Mouse (Mus musculus): ENCODE measurements around the gene Sema6d.

Gene Sema6d

DNA sequence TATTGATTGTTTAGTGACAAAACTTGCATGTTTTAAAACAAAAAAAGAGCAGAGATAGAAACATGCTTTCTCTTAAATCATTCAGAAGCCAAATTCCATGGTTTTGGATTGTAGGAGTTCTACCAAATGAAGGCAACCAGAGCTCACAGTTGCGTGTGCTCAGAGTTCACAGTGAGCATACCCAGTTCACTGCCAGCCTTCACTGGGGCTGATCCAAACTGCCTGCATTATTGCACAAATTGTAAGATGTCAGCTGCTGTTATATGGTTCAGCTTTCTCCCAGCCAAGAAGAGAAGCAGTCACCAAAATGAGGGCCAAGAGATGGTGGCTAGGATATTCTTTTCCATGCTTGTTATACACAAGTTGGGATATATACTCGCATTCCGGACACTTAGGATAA, 443.1 kb downstream of the Sema6d start:
- peak; percentile 5 for DNase-seq (ENCODE audit: extremely low read depth, low read depth, low spot score)

DNA sequence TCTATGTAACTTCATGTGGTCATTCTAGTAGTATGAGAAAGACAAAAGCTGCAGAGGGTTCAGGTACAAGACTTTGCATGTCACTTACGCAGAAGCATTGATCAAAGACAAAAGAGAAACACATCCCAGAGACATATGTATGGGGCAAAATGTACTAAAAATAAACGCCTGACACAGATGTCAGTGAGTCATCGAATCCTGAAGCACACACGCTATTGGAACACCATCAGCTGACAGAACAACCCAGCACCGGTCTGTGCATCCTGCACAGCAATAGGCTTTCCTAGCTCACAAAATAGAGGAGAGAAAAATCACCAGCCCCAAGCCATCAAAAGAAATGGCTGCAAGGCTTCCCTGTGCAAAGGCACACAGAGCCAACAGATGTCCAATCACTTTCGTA, 443.8 kb downstream of the Sema6d start:
- no peak for DNase-seq (ENCODE audit: extremely low read depth, low read depth, low spot score)

DNA sequence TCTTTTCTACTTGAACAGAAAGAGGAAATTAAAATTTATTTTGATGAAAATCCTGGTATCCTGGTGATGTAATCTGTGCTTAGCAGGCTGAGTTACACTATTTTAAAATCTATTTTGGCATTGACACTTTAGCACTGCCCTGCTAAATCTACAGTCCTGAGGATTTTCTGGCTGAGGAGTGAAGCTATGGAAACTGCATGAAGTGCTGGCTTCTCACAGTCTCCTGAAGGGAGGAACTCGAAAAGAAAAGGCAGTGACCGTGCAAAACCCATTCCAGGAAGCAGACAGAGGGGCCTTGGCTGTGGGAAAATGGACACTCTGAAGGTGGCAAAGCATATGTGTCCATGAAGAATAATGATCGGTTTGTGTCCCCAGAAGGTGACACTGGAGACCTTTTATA, 460.5 kb downstream of the Sema6d start:
- no peak for DNase-seq (ENCODE audit: extremely low read depth, low read depth, low spot score)

DNA sequence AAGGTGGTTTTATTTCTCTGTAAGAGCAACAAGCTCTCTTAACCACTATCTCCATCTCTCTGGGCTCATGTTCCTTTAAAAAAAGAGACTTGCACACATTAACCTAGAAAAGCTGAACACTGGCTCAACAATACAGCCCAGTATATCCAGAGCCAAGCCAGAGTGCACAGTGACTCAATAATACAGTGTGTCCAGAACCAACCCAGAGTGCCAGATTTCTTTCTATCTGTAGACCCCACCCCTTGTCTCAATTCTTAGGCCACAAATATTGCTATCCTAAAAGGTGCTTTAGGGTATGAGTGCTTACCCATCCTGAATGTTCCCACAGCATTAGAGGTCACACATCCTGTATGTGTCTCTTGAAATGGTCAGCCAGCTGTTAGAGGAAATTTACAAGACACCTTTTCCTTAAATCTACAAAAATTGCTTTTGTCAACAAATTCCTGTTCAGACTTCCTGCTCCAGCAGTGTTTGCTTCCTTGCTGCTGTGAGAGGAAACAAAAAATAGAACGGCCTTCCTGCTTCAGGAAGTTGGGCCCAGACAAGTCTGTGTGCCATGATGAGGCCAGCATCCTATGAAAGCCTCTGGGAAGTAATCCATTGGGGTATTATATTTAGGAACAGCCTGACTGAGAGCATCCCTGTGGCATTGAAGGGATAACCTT, 465.1 kb downstream of the Sema6d start:
- DNase-seq (ENCODE audit: extremely low read depth, low read depth, low spot score), result no peak

DNA sequence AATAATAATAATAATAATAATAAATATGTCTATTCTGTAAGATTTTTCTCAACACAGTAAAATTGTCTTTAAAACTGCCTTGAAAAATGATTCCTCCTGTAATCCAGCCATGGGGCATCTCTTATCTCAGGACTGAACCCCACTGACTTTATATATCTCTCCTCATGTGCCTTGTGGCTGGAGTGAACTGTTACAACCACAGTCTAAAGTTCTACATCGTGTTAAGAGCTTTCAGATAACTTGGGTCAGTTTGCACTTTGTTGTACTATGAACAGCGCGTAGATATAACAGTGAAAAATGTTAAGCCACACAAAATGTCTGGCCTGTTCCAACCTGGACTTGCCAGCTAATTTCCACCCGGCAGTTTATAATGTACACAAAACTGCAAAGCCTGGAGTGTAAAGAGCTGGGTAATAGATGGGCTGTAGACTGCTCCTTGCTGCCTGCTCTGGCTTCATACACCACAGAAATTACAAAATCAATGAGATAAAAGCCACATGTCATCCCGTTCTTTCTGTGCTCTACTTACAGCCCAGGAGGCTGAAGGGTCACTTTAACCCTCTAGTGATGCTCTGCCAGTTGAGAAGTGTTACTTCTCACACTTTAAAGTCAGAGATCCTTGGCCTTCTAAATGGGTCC, 467.2 kb downstream of the Sema6d start:
- DNase-seq (ENCODE audit: extremely low read depth, low read depth, low spot score), result no peak

DNA sequence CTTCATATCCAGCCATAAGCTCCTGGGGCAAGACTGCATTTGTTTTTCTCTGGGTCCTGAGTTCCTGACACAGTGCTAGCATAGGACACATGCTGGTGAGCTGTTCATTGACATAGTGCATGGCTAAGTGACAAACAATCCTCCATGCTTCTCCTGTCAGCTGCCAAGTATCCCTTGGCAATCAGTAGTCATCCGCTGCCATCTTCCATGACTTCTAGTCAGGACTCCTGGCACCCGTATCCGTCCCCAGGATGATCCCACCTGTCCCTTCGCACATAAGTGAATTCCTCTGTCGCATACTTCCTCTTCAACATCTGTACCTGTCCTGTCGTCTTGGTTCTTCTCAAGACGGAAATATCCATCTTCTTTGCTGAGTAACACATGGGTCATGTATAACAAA, 468.3 kb downstream of the Sema6d start:
- no peak for DNase-seq (ENCODE audit: extremely low read depth, low read depth, low spot score)

DNA sequence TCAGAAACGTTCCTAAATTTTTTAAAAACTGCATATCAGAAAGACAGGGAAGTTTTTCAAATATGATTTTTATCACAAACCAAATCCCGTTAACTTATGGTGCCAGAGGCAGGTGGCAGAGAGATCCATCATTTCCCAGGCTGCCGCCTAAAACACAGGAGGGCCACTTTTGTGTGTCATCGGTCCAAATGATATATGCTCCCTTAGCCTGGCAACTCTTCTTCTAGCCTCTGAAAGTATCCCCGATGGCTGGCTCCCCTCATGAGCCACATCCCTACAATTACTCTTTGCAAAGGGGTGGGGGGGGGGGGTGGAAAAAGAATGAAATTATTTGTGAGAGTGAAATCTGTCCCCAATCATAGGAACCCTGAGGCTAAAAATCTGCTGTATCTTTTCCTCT, 471.9 kb downstream of the Sema6d start:
- DNase-seq (ENCODE audit: extremely low read depth, low read depth, low spot score), result no peak

DNA sequence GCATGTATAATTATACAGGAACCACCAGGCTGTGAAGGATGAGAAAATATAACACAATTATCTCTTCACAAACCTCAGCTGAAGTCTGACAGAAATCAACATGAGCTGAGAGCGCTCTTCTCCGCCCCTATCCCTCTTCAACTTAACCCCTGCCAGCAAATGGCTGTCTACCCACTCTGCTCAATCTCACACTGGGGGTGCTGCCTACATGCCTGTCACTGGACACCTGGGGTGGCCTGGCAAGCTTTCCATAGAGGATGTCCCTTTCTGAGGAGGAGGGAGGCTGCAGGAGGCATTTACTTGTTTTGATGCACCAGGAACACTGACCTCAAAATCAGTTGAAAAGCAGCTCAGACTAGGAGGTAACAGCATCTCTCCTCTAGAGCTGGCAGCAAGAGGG, 472.3 kb downstream of the Sema6d start:
- no peak for DNase-seq (ENCODE audit: extremely low read depth, low read depth, low spot score)

DNA sequence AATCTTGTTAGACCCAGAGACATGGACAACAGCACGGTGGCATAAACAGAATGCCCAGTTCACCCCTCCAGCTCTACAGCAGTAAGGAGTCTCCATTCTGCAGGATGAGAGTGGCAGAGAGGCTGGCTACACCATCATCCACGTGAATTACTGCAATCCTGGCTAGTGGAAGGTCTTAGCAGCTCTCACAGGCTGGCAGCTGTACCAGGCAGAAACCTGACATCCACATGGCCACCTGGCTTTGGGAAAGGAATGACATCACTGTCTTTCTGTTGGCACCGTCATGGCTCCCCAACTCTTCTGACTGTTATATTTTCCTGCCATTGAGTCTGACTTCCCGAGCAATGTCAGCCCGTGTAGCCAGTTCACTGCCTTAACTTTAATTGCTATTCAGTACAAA, 474.0 kb downstream of the Sema6d start:
- DNase-seq (ENCODE audit: extremely low read depth, low read depth, low spot score), result no peak

DNA sequence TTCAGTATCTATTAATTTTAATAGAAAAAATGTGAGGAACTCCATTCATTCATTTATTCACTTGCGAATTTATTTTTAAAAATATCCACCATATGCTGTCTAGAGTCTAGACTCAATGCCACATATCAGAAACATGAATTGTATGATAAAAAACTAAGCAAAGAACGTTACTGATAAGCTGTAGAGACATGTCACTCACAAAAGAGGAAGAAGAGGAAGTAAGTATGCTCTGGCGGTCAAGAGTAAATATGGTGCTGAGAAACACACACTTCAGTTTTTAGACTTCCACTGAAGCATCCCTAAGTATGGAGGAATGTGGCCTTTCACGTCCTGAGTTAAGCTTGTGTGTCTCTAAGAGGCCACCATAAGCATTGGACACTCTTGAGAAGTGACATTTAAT, 484.0 kb downstream of the Sema6d start:
- no peak for DNase-seq (ENCODE audit: extremely low read depth, low read depth, low spot score)

DNA sequence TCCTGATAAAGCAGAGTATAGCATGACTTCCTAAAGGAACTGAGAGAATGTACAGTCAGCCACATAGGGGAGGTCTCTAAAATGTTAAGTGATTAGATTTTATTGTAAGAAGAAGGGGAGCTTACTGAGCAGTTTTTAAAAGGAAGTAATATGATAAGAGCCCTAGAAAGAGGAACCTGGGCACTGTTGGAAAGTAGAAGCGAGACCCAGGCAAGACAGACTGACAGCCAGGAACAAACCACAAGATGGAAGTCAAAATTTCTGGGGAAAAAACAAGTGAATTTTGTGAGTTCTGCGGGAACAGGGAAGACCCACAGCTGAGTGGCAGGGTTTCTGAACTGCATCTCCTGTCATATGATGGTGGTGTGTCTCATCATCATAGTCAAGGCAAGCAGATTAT, 486.3 kb downstream of the Sema6d start:
- DNase-seq (ENCODE audit: extremely low read depth, low read depth, low spot score), result no peak

DNA sequence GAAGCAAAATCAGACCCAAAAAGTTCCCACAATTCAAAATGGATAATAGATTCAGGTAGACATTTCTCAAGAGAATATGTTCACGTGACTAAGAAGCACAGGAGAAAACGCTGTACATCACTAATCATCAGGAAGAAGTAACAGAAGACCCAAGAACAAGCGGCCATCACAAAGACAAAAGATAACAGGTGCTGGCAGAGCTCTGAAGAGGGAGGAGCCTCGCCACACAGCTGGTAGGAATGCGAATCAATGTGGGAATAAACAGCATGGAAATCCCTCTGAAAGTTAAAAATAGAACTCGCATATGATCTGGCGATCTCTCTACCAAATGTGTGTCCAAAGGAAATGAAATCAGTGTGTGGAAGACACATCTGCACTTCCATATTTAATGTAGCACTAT, 493.8 kb downstream of the Sema6d start:
- DNase-seq (ENCODE audit: extremely low read depth, low read depth, low spot score), result no peak

DNA sequence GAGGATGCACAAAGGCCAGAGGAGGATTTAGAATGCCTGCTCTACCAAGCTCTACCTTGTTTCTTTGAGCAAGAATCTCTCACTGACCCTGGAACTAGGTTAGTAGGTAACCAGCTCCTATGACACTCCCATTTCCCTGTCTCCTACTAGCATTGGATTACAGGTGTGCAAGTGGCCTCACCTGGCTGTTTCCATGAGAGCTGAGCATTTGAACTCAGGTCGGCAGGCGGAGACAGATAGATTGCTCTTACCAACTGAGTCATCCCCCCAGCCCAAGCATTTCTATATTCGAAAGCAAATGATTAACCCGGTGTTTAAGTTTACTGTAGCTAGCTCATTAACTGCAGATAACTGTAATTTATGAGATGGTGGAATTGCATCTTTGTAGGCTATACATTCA, 503.0 kb downstream of the Sema6d start:
- no peak for DNase-seq (ENCODE audit: extremely low read depth, low read depth, low spot score)

DNA sequence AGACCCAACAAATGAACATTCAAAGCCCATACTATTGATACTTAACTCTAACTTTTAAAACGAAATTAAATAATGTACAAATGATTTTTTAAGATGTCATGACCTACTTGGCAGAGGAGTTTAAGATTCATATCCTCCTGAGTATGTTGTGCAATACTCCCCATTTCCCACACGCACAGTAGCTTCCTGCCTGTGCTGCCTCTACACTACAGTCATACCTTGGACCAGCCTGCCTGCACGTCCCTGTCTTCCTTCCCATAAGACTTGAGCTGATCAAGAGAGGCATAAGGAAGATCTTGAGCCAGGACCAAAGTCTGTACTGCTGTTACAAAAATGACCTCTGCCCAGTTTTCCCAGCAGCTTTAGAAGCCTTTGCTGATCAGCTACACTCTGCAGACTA, 509.2 kb downstream of the Sema6d start:
- DNase-seq (ENCODE audit: extremely low read depth, low read depth, low spot score), result peak; percentile 11

DNA sequence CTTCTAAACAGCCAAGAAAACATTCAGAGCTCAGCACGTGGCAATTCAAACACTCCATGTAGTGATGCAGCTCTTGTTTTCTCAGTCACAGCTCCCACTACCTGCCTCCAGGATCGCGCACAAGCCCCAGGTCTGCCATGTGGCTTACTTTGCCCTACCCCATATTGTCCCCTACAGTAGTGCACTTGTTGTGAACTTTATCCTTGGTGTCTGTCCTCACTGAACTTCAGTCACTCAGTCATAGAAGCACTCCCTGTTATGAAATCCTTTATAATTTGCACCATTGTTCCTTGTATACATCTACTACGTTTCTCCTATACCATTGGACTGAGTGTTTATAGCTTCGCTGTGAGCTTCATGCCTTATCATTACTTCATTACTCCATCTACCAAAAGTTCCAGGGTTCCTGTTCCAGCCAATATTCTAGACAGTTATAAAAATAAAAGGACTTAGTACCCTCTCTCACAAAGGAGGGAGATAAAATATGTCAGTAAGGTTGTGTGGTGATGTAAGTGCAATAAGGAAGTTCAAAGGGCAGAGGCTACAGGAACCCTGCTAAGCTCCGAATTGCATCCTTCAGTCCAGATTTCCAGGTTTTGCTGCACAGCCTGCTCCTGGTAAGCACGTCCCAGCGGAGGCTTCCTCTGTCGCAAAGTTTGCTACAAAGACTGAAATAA, 512.1 kb downstream of the Sema6d start:
- DNase-seq (ENCODE audit: extremely low read depth, low read depth, low spot score), result no peak

DNA sequence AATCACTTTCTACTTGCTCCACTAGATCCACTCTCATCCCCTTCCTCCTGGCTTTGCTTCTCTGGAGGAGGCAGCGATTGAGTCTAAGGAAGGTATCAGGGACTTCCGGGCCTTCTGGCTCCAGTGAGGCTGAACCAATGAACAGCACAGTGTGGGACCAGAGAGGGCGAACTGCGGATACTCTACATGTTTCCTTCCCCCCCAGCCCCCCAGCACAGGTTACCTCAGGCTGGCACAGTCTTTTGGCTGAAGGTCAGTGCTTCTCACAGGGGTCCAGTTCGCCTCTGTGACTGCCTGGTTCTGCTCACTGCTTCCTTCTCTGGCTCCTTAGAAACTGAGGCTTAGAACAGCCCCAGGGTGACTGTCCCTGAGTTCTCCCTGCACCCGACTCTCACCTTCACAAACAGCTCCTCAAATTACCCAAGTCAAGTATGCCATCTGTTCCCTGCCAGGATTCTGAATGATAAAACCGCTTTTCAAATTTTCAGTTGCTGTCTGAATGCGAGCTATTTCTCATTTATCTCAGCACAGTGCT, 512.7 kb downstream of the Sema6d start:
- no peak for DNase-seq (ENCODE audit: extremely low read depth, low read depth, low spot score)

DNA sequence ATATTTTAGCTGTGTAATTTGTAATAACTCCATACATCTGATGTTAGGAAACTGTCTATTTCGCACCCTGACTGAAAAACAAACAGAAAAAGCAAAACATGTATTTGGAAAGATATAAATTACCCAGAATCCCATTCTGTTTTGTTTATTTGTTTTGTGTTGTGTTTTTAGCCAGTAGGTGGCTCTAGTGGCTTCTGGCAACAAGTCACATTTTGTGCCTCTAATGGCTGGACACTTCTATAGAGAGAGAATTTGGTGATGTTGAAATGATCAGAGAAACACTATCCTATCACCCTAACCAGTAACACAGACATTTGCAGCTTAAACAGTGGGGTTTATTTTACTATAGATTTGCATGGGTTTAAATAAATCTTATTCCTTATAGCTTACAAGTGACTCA, 515.6 kb downstream of the Sema6d start:
- DNase-seq (ENCODE audit: extremely low read depth, low read depth, low spot score), result no peak

DNA sequence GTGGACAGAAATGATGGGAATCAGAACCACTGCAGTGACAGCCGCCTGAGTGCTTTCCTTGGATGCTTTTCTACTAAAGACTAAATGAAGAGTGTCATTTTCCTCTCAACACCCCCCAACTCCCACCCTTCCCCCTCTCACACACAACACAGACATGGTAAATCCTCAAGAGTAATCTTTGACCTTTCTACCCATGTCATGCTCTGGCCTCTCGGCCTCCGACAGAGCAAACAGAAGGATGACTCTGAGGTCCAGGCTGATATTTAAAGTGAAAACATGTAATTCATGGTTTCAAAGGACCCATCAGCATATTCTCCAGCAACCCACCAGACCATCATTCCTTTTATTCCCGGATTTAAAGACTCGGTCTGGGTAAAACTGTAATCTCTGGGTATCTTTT, 518.2 kb downstream of the Sema6d start:
- no peak for DNase-seq (ENCODE audit: extremely low read depth, low read depth, low spot score)

DNA sequence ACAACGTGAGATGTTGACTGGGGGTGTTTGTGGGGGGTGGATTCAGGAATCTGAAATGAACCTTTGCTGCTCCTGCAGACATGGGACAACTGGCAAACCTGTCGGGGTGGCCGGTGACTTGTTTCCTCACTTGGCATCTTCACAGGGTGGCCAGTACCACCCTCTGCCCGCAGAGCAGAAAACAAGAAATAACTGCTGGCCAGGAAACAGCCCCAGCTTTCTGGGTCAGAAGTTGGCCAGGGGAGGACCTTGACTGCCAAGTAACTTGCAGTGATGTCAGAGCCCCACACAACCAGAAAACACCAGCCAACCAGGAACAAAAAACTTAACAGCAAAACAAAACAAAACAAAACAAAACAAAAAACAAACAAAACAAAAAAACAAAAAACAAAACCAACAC, 518.8 kb downstream of the Sema6d start:
- no peak for DNase-seq (ENCODE audit: extremely low read depth, low read depth, low spot score)

DNA sequence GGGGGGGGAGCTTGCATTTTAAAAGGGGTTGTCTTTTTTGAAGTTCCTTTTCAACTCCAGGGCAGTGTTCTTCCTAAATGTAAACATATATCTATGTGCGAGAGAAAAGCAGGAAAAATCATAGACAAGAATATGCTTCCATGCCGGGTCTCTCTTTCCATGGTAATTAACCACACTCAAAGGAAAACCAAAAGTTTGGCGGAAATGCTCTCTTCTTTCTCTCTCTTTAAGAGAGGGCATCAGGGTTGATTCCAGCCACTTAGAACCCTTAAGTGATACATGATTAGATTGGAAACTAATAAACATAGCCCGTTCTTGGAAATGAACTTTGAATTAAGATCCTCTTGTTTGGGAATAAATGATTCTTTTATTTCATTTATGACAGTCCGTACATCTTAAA, 519.2 kb downstream of the Sema6d start:
- DNase-seq (ENCODE audit: extremely low read depth, low read depth, low spot score), result no peak

DNA sequence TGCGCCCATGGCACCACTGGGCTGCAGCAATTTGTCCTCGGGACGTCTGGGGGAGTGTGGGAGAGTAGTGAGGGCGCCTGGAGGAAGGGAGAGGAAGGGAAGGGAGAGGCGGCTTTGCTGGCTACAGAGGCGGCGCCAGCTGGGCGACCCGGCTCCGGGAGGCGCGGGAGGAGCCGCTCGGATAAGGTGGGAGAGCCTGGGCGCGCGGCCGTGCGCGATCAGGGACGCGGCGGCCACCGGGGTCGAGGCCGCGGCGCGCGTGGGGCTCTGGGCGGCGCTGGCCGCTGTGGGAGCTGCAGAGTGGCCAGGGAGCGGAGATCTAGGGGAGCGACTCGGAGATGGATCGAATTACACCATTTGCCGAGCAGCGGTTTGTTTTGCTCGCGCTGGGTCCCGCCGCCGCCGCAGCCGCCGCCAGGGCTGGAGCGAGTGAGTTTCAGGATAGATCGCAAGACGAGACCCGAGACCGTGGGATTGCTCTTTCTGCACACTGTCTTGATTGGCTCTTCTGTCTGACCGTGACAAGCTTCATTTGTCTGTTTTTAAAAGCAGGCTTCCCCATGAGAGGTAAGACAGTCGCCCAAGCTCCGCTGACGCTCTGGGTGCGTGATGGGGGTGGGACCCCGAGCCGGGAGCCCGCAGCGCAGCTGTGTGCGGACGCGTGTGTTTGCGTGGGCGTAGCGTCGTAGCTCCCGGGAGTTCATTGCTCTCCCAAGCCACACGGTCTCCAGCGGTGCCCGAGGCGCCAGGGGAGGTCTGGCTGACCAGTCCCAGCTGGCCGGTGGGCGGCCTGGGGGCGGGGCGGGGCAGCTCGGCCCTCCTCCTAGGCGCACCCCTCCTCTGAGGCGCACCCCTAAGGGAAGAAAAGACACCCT, 520.2 kb downstream of the Sema6d start:
- DNase-seq (ENCODE audit: extremely low read depth, low read depth, low spot score), result no peak

All from fat pad, adult 2 months (tissue).